Mouse (Mus musculus): ENCODE measurements around the gene Gemin2. TPM values are rescaled to one million over a fixed set of nuclear protein-coding genes. Genes with fewer than 3 reads are reported as not detected.

The Gemin2 gene
- polyA plus RNA-seq, 1 experiment from 2014 or later = 21.8 TPM

- H3K4me1 ChIP-seq (ENCODE audit: control insufficient read depth, insufficient read depth, low read length) = peaks cover 4% of the 10 kb centered on the region; the same call in 1 of the 2 replicates
- 4% methylated on average over 7 of the region's 7 CpGs for WGBS
- H3K9ac ChIP-seq (ENCODE audit: low read length) = peak overlapping the region; percentile 71
- ATAC-seq (ENCODE audit: insufficient read depth, low FRiP score, low TSS enrichment) = no peak
- no peaks in the 10 kb centered on the region for H3K27me3 ChIP-seq (ENCODE audit: control insufficient read depth, insufficient read depth, low read length)
- H3K4me3 ChIP-seq (ENCODE audit: low read depth, low read length) = peak overlapping the region; percentile 83
- no peaks in the 10 kb centered on the region for H3K36me3 ChIP-seq (ENCODE audit: control insufficient read depth, insufficient read depth, low read length)
- peak overlapping the region; percentile 72 for H3K4me2 ChIP-seq (ENCODE audit: low read depth)
- no peak for DNase-seq (ENCODE audit: low spot score)
- no peaks in the 10 kb centered on the region for H3K9me3 ChIP-seq (ENCODE audit: control insufficient read depth, low read length)
- 0 out of 2 replicates have a peak overlapping the region, but pooled peaks have one; percentile 29 for H3K27ac ChIP-seq (ENCODE audit: low read depth, low read length)
Observed at GRCm38 (mm10) chr12:59012710-59013091, 492 bp upstream of the Gemin2 start.

- no peak overlapping the region for H3K27ac ChIP-seq (ENCODE audit: low read depth, low read length)
- H3K36me3 ChIP-seq (ENCODE audit: control insufficient read depth, insufficient read depth, low read length) = peaks cover 3% of the 10 kb centered on the region; the same call in 1 of the 2 replicates
- no peak overlapping the region for H3K4me2 ChIP-seq (ENCODE audit: low read depth)
- 87% methylated on average over 8 of the region's 8 CpGs for WGBS
- no peaks in the 10 kb centered on the region for H3K9me3 ChIP-seq (ENCODE audit: control insufficient read depth, low read length)
- H3K9ac ChIP-seq (ENCODE audit: low read length) = no peak overlapping the region
- no peak for DNase-seq (ENCODE audit: low spot score)
- no peak overlapping the region for H3K4me3 ChIP-seq (ENCODE audit: low read depth, low read length)
- no peaks in the 10 kb centered on the region for H3K27me3 ChIP-seq (ENCODE audit: control insufficient read depth, insufficient read depth, low read length)
- no peaks in the 10 kb centered on the region for H3K4me1 ChIP-seq (ENCODE audit: control insufficient read depth, insufficient read depth, low read length)
- ATAC-seq (ENCODE audit: insufficient read depth, low FRiP score, low TSS enrichment) = no peak
Observed at GRCm38 (mm10) chr12:59017970-59018369, 4.8 kb downstream of the Gemin2 start.

- Histone ChIP-seq H3K4me1 (ENCODE audit: control insufficient read depth, insufficient read depth, low read length) (no peaks in the 10 kb centered on the region), H3K4me2 (ENCODE audit: low read depth) (no peak overlapping the region), H3K27me3 (ENCODE audit: control insufficient read depth, insufficient read depth, low read length) (no peaks in the 10 kb centered on the region), H3K36me3 (ENCODE audit: control insufficient read depth, insufficient read depth, low read length) (peaks cover 3% of the 10 kb centered on the region; the same call in 1 of the 2 replicates), H3K4me3 (ENCODE audit: low read depth, low read length) (no peak overlapping the region), H3K27ac (ENCODE audit: low read depth, low read length) (no peak overlapping the region), H3K9ac (ENCODE audit: low read length) (no peak overlapping the region), H3K9me3 (ENCODE audit: control insufficient read depth, low read length) (no peaks in the 10 kb centered on the region)
- WGBS = 87% methylated on average over 2 of the region's 2 CpGs
- DNase-seq (ENCODE audit: low spot score) (no peak), ATAC-seq (ENCODE audit: insufficient read depth, low FRiP score, low TSS enrichment) (no peak)
Observed at GRCm38 (mm10) chr12:59019891-59020290, 6.7 kb downstream of the Gemin2 start.

GRCm38 (mm10) chr12:59021306-59021705 lies 8.1 kb downstream of the Gemin2 start:
- DNase-seq (ENCODE audit: low spot score) (no peak), ATAC-seq (ENCODE audit: insufficient read depth, low FRiP score, low TSS enrichment) (no peak)
- Histone ChIP-seq H3K36me3 (ENCODE audit: control insufficient read depth, insufficient read depth, low read length) (peaks cover 3% of the 10 kb centered on the region; the same call in 1 of the 2 replicates), H3K27me3 (ENCODE audit: control insufficient read depth, insufficient read depth, low read length) (no peaks in the 10 kb centered on the region), H3K4me1 (ENCODE audit: control insufficient read depth, insufficient read depth, low read length) (no peaks in the 10 kb centered on the region), H3K4me3 (ENCODE audit: low read depth, low read length) (no peak overlapping the region), H3K9ac (ENCODE audit: low read length) (no peak overlapping the region), H3K27ac (ENCODE audit: low read depth, low read length) (no peak overlapping the region), H3K4me2 (ENCODE audit: low read depth) (no peak overlapping the region), H3K9me3 (ENCODE audit: control insufficient read depth, low read length) (no peaks in the 10 kb centered on the region)
- WGBS = 92% methylated on average over 4 of the region's 4 CpGs

GRCm38 (mm10) chr12:59032101-59032500 lies 18.9 kb downstream of the Gemin2 start:
- Histone ChIP-seq H3K4me3 (ENCODE audit: low read depth, low read length) (no peak overlapping the region), H3K36me3 (ENCODE audit: control insufficient read depth, insufficient read depth, low read length) (no peaks in the 10 kb centered on the region), H3K4me2 (ENCODE audit: low read depth) (no peak overlapping the region), H3K9ac (ENCODE audit: low read length) (no peak overlapping the region), H3K27me3 (ENCODE audit: control insufficient read depth, insufficient read depth, low read length) (no peaks in the 10 kb centered on the region), H3K9me3 (ENCODE audit: control insufficient read depth, low read length) (no peaks in the 10 kb centered on the region), H3K4me1 (ENCODE audit: control insufficient read depth, insufficient read depth, low read length) (no peaks in the 10 kb centered on the region), H3K27ac (ENCODE audit: low read depth, low read length) (no peak overlapping the region)
- DNase-seq (ENCODE audit: low spot score) (no peak), ATAC-seq (ENCODE audit: insufficient read depth, low FRiP score, low TSS enrichment) (no peak)
- 73% methylated on average over 5 of the region's 5 CpGs for WGBS

GRCm38 (mm10) chr12:59039162-59039970 lies 26.2 kb downstream of the Gemin2 start:
- H3K4me2 ChIP-seq (ENCODE audit: low read depth) = no peak overlapping the region
- DNase-seq (ENCODE audit: low spot score) (no peak), ATAC-seq (ENCODE audit: insufficient read depth, low FRiP score, low TSS enrichment) (no peak; the same call in 1 of the 2 replicates)
- H3K27me3 ChIP-seq (ENCODE audit: control insufficient read depth, insufficient read depth, low read length) = no peaks in the 10 kb centered on the region
- no peaks in the 10 kb centered on the region for H3K4me1 ChIP-seq (ENCODE audit: control insufficient read depth, insufficient read depth, low read length)
- H3K9me3 ChIP-seq (ENCODE audit: control insufficient read depth, low read length) = no peaks in the 10 kb centered on the region
- peak overlapping the region; percentile 80; the same call in 1 of the 2 replicates for H3K27ac ChIP-seq (ENCODE audit: low read depth, low read length)
- H3K4me3 ChIP-seq (ENCODE audit: low read depth, low read length) = no peak overlapping the region
- no peak overlapping the region for H3K9ac ChIP-seq (ENCODE audit: low read length)
- peaks cover 2% of the 10 kb centered on the region for H3K36me3 ChIP-seq (ENCODE audit: control insufficient read depth, insufficient read depth, low read length)
- 65% methylated on average over 10 of the region's 10 CpGs for WGBS

GRCm38 (mm10) chr12:59039971-59040844 lies 27.0 kb downstream of the Gemin2 start:
- Histone ChIP-seq H3K27me3 (ENCODE audit: control insufficient read depth, insufficient read depth, low read length) (no peaks in the 10 kb centered on the region), H3K4me2 (ENCODE audit: low read depth) (peak overlapping the region; percentile 26), H3K4me3 (ENCODE audit: low read depth, low read length) (0 out of 2 replicates have a peak overlapping the region, but pooled peaks have one; percentile 8), H3K9ac (ENCODE audit: low read length) (no peak overlapping the region; the same call in 1 of the 2 replicates), H3K27ac (ENCODE audit: low read depth, low read length) (peak overlapping the region; percentile 80), H3K9me3 (ENCODE audit: control insufficient read depth, low read length) (no peaks in the 10 kb centered on the region), H3K36me3 (ENCODE audit: control insufficient read depth, insufficient read depth, low read length) (peaks cover 2% of the 10 kb centered on the region), H3K4me1 (ENCODE audit: control insufficient read depth, insufficient read depth, low read length) (no peaks in the 10 kb centered on the region)
- peak; percentile 78 for DNase-seq (ENCODE audit: low spot score)
- 3% methylated on average over 23 of the region's 23 CpGs for WGBS
- peak; percentile 90 for ATAC-seq (ENCODE audit: insufficient read depth, low FRiP score, low TSS enrichment)

GRCm38 (mm10) chr12:59040851-59041250 lies 27.7 kb downstream of the Gemin2 start:
- Histone ChIP-seq H3K4me2 (ENCODE audit: low read depth) (no peak overlapping the region), H3K36me3 (ENCODE audit: control insufficient read depth, insufficient read depth, low read length) (peaks cover 2% of the 10 kb centered on the region), H3K27me3 (ENCODE audit: control insufficient read depth, insufficient read depth, low read length) (no peaks in the 10 kb centered on the region), H3K4me1 (ENCODE audit: control insufficient read depth, insufficient read depth, low read length) (no peaks in the 10 kb centered on the region), H3K9ac (ENCODE audit: low read length) (no peak overlapping the region), H3K9me3 (ENCODE audit: control insufficient read depth, low read length) (no peaks in the 10 kb centered on the region), H3K27ac (ENCODE audit: low read depth, low read length) (0 out of 2 replicates have a peak overlapping the region, but pooled peaks have one; percentile 27), H3K4me3 (ENCODE audit: low read depth, low read length) (no peak overlapping the region)
- 36% methylated on average over 7 of the region's 7 CpGs for WGBS
- ATAC-seq (ENCODE audit: insufficient read depth, low FRiP score, low TSS enrichment) (peak; percentile 59; the same call in 1 of the 2 replicates), DNase-seq (ENCODE audit: low spot score) (no peak)

Measured in neural tube, embryonic 11.5 days (tissue).